Mouse (Mus musculus): ENCODE measurements at regions not wholly inside any gene's neighbourhood (a gene's known extent, or its start where the extent isn't known, plus 50 kb on each side); places are given as distances from the start of the nearest gene placed in this dataset.

GRCm38 (mm10) chr4:148356654-148357053 lies 68.9 kb upstream of the Disp3 start:
- H3K27ac ChIP-seq (replicated peaks), result no peak overlapping the region
- WGBS, result 81% methylated on average over 3 of the region's 3 CpGs
- H3K27me3 ChIP-seq (ENCODE audit: low read depth, poor library complexity, severe bottlenecking), result no peaks in the 10 kb centered on the region
- no peak overlapping the region for H3K4me3 ChIP-seq
- peaks cover 12% of the 10 kb centered on the region for H3K9me3 ChIP-seq (replicated peaks)
- DNase-seq (ENCODE audit: low spot score), result no peak
- peaks cover 17% of the 10 kb centered on the region for H3K4me1 ChIP-seq
- H3K36me3 ChIP-seq, result no peaks in the 10 kb centered on the region

- Histone ChIP-seq H3K4me1 (peaks cover 17% of the 10 kb centered on the region), H3K27ac (replicated peaks) (peak overlapping the region; percentile 71), H3K4me3 (no peak overlapping the region), H3K27me3 (ENCODE audit: low read depth, poor library complexity, severe bottlenecking) (no peaks in the 10 kb centered on the region), H3K9me3 (replicated peaks) (peaks cover 12% of the 10 kb centered on the region), H3K36me3 (no peaks in the 10 kb centered on the region)
- 79% methylated on average over 3 of the region's 3 CpGs for WGBS
- DNase-seq (ENCODE audit: low spot score), result no peak
These were observed 66.2 kb upstream of the Disp3 start for GRCm38 (mm10) chr4:148353969-148354368.

DNA sequence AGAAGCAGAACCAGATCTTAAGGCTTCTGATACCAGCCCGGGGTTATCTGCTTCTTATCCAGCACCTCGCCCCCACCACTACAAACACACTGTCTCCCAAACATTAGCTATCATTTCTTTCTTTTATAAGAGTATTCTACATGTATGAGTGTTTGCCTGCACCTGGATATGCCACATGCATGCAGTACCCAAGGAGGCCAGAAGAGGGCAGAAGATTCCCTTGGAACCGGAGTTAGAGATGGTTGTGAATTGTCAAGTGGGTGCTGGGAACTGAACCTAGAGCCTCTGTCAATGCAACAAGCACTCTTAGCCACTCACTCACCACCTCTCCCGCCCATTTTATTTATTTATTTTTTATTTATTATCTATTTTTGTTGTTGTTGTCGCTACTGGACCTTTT lies 64.9 kb upstream of the Disp3 start:
- H3K4me3 ChIP-seq, result no peak overlapping the region
- no peak overlapping the region for H3K27ac ChIP-seq (replicated peaks)
- H3K36me3 ChIP-seq, result no peaks in the 10 kb centered on the region
- peaks cover 12% of the 10 kb centered on the region for H3K9me3 ChIP-seq (replicated peaks)
- no peak for DNase-seq (ENCODE audit: low spot score)
- WGBS, result 94% methylated on average over 5 of the region's 5 CpGs
- H3K27me3 ChIP-seq (ENCODE audit: low read depth, poor library complexity, severe bottlenecking), result no peaks in the 10 kb centered on the region
- peaks cover 9% of the 10 kb centered on the region for H3K4me1 ChIP-seq

DNA sequence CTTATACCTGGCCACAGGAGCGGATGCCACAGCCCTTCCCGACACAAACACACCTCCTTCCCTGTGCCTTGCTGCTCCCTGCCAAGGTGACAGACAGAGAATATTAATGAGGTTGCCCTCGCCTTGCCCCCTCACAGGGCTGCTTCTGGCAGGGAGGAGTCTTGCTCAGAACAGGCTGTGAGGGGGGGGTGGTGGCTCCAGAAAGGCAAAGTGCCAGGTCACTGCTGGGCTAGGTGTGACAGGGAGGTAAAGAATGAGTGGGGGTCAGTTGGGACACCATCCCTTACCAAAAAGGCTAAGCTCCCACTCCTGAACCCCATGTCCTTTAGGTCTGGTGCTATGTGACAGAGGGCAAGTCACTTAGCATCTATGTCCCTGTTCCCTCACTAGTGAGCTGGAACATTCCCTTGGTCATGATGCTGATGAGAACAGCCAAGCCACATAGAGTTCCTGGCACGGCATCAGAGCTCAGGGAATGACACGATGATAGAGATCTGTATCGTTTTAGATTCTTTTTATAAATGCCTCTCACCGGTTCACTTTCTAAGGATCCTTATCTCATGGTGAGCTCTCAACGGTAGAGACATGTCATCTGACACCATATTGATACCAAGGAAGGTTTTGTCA lies 53.9 kb upstream of the Disp3 start:
- no peak overlapping the region for H3K4me3 ChIP-seq
- no peak for DNase-seq (ENCODE audit: low spot score)
- WGBS, result 77% methylated on average over 8 of the region's 8 CpGs

GRCm38 (mm10) chr4:148340342-148340741 lies 52.6 kb upstream of the Disp3 start:
- Histone ChIP-seq H3K9me3 (replicated peaks) (no peaks in the 10 kb centered on the region), H3K27ac (replicated peaks) (0 out of 2 replicates have a peak overlapping the region, but pooled peaks have one; percentile 46), H3K4me3 (no peak overlapping the region), H3K36me3 (no peaks in the 10 kb centered on the region), H3K27me3 (ENCODE audit: low read depth, poor library complexity, severe bottlenecking) (no peaks in the 10 kb centered on the region), H3K4me1 (peaks cover 4% of the 10 kb centered on the region; the same call in 1 of the 2 replicates)
- no peak for DNase-seq (ENCODE audit: low spot score)
- WGBS, result 89% methylated on average over 9 of the region's 9 CpGs

More for the DNA sequence above, 53.9 kb upstream of the Disp3 start:
- H3K36me3 ChIP-seq, result no peaks in the 10 kb centered on the region
- H3K9me3 ChIP-seq (replicated peaks), result no peaks in the 10 kb centered on the region
- peaks cover 4% of the 10 kb centered on the region; the same call in 1 of the 2 replicates for H3K4me1 ChIP-seq
- no peaks in the 10 kb centered on the region for H3K27me3 ChIP-seq (ENCODE audit: low read depth, poor library complexity, severe bottlenecking)
- H3K27ac ChIP-seq (replicated peaks), result no peak overlapping the region

- H3K4me3 ChIP-seq, result no peak overlapping the region
- peak; percentile 44 for DNase-seq (ENCODE audit: low spot score)
- H3K27ac ChIP-seq (replicated peaks), result peak overlapping the region; percentile 39; the same call in 1 of the 2 replicates
- peaks cover 4% of the 10 kb centered on the region; the same call in 1 of the 2 replicates for H3K4me1 ChIP-seq
- no peaks in the 10 kb centered on the region for H3K36me3 ChIP-seq
- H3K9me3 ChIP-seq (replicated peaks), result no peaks in the 10 kb centered on the region
- 67% methylated on average over 13 of the region's 13 CpGs for WGBS
- H3K27me3 ChIP-seq (ENCODE audit: low read depth, poor library complexity, severe bottlenecking), result no peaks in the 10 kb centered on the region
These were observed 50.4 kb upstream of the Disp3 start for GRCm38 (mm10) chr4:148337890-148338880.
